Mouse (Mus musculus) B cell, adult 62 days (primary cell): ENCODE results near the gene Rep15. TPM values are rescaled to one million over a fixed set of nuclear protein-coding genes. Genes with fewer than 3 reads are reported as not detected.

Experiments
- total RNA-seq: library from RNA; stranded (reverse); gene quantifications from 4 replicates; pipeline ENCODE4 v1.2.4, GENCODE M21; 2023

The Rep15 gene
- 0.56 to 1.3 TPM (median 0.58 TPM) in 3 of 4 replicates, not detected in the other for total RNA-seq

GRCm38 (mm10) chr6:147032303-147032925 is at the start of gene Rep15:
Gene Rep15 (plus strand): TSS chr6:147032584.

GRCm38 (mm10) chr6:147042291-147043290 is 10.2 kb downstream of the Rep15 start, which contains the start of gene Mrps35:
Gene Mrps35 (plus strand): TSS chr6:147042764.

Other genes starting within 250 kb of the Rep15 start
- 0.40 TPM in 1 of 4 replicates, not detected in the others for gene Arntl2, start 236.5 kb upstream of the Rep15 start, total RNA-seq
- gene Smco2, start 182.5 kb upstream of the Rep15 start, total RNA-seq: not detected in 4 replicates
- 12.3 to 16.8 TPM (median 13.9 TPM) in 4 replicates for gene Ppfibp1, start 144.1 kb upstream of the Rep15 start, total RNA-seq
- not detected in 4 replicates for gene 1700034J05Rik, start 78.2 kb upstream of the Rep15 start, total RNA-seq
- gene Mrps35, start 10.2 kb downstream of the Rep15 start, total RNA-seq: 38.3 to 47.6 TPM (median 40.8 TPM) in 4 replicates
- gene Mansc4, start 54.4 kb downstream of the Rep15 start, total RNA-seq: not detected in 4 replicates
- 8.3 to 8.9 TPM (median 8.4 TPM) in 4 replicates for gene Klhl42, start 58.8 kb downstream of the Rep15 start, total RNA-seq
- gene Pthlh, start 231.6 kb downstream of the Rep15 start, total RNA-seq: not detected in 4 replicates